Mouse (Mus musculus): Measurements from ENCODE around the gene Phf21b. TPM values are rescaled to one million over a fixed set of nuclear protein-coding genes. Genes with fewer than 3 reads are reported as not detected.

Phf21b gene
- polyA plus RNA-seq, 1 experiment, result 5.1 TPM

GRCm38 (mm10) chr15:84828603-84829002, 27.2 kb downstream of the Phf21b start:
- no peaks in the 10 kb centered on the region for H3K36me3 ChIP-seq (ENCODE audit: control insufficient read depth, insufficient read depth, low read length)
- H3K4me3 ChIP-seq (ENCODE audit: low read depth, low read length), result no peak overlapping the region
- H3K4me1 ChIP-seq (ENCODE audit: control insufficient read depth, insufficient read depth, insufficient read length, low read length), result no peaks in the 10 kb centered on the region; the same call in 1 of the 2 replicates
- H3K27me3 ChIP-seq (ENCODE audit: control insufficient read depth, insufficient read depth, low read length), result no peaks in the 10 kb centered on the region
- TF ChIP-seq CTCF (IDR thresholded peaks at IDR 0.05; ENCODE audit: extremely low read depth, insufficient read length, insufficient replicate concordance, low read depth, low read length) (no peak), POLR2A (IDR thresholded peaks at IDR 0.05; ENCODE audit: low read depth, low read length) (no peak)
- no peak overlapping the region for H3K27ac ChIP-seq (ENCODE audit: insufficient read depth, low read depth, low read length)
- WGBS, result 93% methylated on average over 12 of the region's 12 CpGs

GRCm38 (mm10) chr15:84823086-84823485, 32.8 kb downstream of the Phf21b start:
- TF ChIP-seq POLR2A (IDR thresholded peaks at IDR 0.05; ENCODE audit: low read depth, low read length), result no peak
- TF ChIP-seq CTCF (IDR thresholded peaks at IDR 0.05; ENCODE audit: extremely low read depth, insufficient read length, insufficient replicate concordance, low read depth, low read length), result no peak
- WGBS, result 96% methylated on average over 4 of the region's 4 CpGs

DNA sequence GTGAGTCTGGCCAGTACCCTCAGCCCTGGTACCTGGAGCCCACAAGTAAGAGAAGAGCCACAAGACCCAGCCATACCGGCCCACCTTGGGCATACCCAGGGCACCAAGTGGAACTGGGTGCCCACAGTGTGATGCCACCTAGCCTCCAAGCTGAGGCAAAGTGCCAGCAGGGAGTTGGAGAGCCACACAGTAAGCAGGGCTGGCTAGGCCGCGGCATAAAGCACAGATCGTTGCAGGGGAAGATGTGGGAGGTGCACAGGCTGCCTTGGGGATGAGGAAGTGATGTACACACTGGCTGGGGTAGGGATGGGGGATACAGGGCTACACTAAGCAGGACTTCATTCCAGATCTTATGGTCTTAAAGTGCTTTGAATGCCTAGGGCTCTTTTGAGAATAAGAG, 35.0 kb downstream of the Phf21b start:
- 72% methylated on average over 4 of the region's 4 CpGs for WGBS
- TF ChIP-seq POLR2A (IDR thresholded peaks at IDR 0.05; ENCODE audit: low read depth, low read length), result no peak
- TF ChIP-seq CTCF (IDR thresholded peaks at IDR 0.05; ENCODE audit: extremely low read depth, insufficient read length, insufficient replicate concordance, low read depth, low read length), result no peak
- H3K27me3 ChIP-seq (ENCODE audit: control insufficient read depth, insufficient read depth, low read length), result no peaks in the 10 kb centered on the region
- H3K4me1 ChIP-seq (ENCODE audit: control insufficient read depth, insufficient read depth, insufficient read length, low read length), result no peaks in the 10 kb centered on the region
- no peak overlapping the region for H3K27ac ChIP-seq (ENCODE audit: insufficient read depth, low read depth, low read length)
- H3K4me3 ChIP-seq (ENCODE audit: low read depth, low read length), result no peak overlapping the region
- H3K36me3 ChIP-seq (ENCODE audit: control insufficient read depth, insufficient read depth, low read length), result no peaks in the 10 kb centered on the region

More at GRCm38 (mm10) chr15:84823086-84823485, 32.8 kb downstream of the Phf21b start:
- Histone ChIP-seq H3K4me3 (ENCODE audit: low read depth, low read length) (no peak overlapping the region), H3K27ac (ENCODE audit: insufficient read depth, low read depth, low read length) (no peak overlapping the region), H3K27me3 (ENCODE audit: control insufficient read depth, insufficient read depth, low read length) (no peaks in the 10 kb centered on the region), H3K4me1 (ENCODE audit: control insufficient read depth, insufficient read depth, insufficient read length, low read length) (no peaks in the 10 kb centered on the region), H3K36me3 (ENCODE audit: control insufficient read depth, insufficient read depth, low read length) (no peaks in the 10 kb centered on the region)

- no peak overlapping the region for H3K4me3 ChIP-seq (ENCODE audit: low read depth, low read length)
- TF ChIP-seq POLR2A (IDR thresholded peaks at IDR 0.05; ENCODE audit: low read depth, low read length), result no peak
- H3K27me3 ChIP-seq (ENCODE audit: control insufficient read depth, insufficient read depth, low read length), result no peaks in the 10 kb centered on the region
- 81% methylated on average over 11 of the region's 11 CpGs for WGBS
- H3K36me3 ChIP-seq (ENCODE audit: control insufficient read depth, insufficient read depth, low read length), result no peaks in the 10 kb centered on the region
- H3K27ac ChIP-seq (ENCODE audit: insufficient read depth, low read depth, low read length), result no peak overlapping the region
- H3K4me1 ChIP-seq (ENCODE audit: control insufficient read depth, insufficient read depth, insufficient read length, low read length), result no peaks in the 10 kb centered on the region
These were observed 37.6 kb downstream of the Phf21b start for GRCm38 (mm10) chr15:84818284-84818683.

DNA sequence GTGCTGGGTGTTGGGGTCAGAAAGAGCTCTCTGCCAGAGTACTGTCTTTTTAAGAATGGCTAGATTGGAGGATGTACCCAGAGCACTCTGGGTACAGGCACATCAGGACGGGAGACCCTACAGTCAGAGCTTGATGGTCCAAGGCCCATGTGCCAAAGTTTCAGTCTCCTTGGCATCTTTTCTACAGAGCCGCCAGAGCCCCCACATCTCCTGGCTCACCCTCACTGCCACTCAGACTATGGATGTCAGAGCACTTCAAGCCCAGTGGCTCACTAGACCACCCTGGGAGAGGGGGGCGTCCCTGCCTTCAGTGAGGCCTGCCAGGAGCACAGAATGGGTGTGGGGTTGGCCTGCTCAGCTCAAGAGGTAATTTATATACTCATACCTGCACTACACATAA, 38.3 kb downstream of the Phf21b start:
- TF ChIP-seq CTCF (IDR thresholded peaks at IDR 0.05; ENCODE audit: extremely low read depth, insufficient read length, insufficient replicate concordance, low read depth, low read length) (no peak), POLR2A (IDR thresholded peaks at IDR 0.05; ENCODE audit: low read depth, low read length) (no peak)
- 81% methylated on average over 3 of the region's 3 CpGs for WGBS
- no peaks in the 10 kb centered on the region for H3K4me1 ChIP-seq (ENCODE audit: control insufficient read depth, insufficient read depth, insufficient read length, low read length)
- no peak overlapping the region for H3K27ac ChIP-seq (ENCODE audit: insufficient read depth, low read depth, low read length)
- no peaks in the 10 kb centered on the region for H3K27me3 ChIP-seq (ENCODE audit: control insufficient read depth, insufficient read depth, low read length)
- H3K36me3 ChIP-seq (ENCODE audit: control insufficient read depth, insufficient read depth, low read length), result no peaks in the 10 kb centered on the region
- no peak overlapping the region for H3K4me3 ChIP-seq (ENCODE audit: low read depth, low read length)

DNA sequence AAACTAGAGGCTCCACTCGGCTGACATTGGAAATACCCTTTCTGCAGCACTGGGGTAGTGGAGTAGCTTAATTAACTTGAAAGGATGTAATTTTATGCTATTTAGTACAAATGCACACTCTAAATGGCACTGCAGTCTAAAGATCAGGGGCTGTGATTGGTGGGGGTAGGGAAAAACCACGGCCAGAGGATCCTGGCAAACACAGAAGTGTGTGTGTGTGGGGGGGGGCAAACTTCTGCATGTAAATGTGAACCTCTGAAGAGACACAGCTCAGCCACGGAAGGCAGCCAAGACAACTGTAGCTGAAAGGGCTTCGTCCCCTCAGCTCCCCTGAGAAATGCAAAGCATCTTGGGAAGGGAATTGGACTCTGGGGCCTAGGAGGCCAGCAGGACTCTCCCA, 40.7 kb downstream of the Phf21b start:
- no peaks in the 10 kb centered on the region for H3K27me3 ChIP-seq (ENCODE audit: control insufficient read depth, insufficient read depth, low read length)
- H3K4me3 ChIP-seq (ENCODE audit: low read depth, low read length), result no peak overlapping the region
- 58% methylated on average over 4 of the region's 4 CpGs for WGBS
- no peak overlapping the region for H3K27ac ChIP-seq (ENCODE audit: insufficient read depth, low read depth, low read length)
- TF ChIP-seq CTCF (IDR thresholded peaks at IDR 0.05; ENCODE audit: extremely low read depth, insufficient read length, insufficient replicate concordance, low read depth, low read length) (no peak), POLR2A (IDR thresholded peaks at IDR 0.05; ENCODE audit: low read depth, low read length) (no peak)
- no peaks in the 10 kb centered on the region for H3K36me3 ChIP-seq (ENCODE audit: control insufficient read depth, insufficient read depth, low read length)
- H3K4me1 ChIP-seq (ENCODE audit: control insufficient read depth, insufficient read depth, insufficient read length, low read length), result peaks cover 2% of the 10 kb centered on the region; the same call in 1 of the 2 replicates

DNA sequence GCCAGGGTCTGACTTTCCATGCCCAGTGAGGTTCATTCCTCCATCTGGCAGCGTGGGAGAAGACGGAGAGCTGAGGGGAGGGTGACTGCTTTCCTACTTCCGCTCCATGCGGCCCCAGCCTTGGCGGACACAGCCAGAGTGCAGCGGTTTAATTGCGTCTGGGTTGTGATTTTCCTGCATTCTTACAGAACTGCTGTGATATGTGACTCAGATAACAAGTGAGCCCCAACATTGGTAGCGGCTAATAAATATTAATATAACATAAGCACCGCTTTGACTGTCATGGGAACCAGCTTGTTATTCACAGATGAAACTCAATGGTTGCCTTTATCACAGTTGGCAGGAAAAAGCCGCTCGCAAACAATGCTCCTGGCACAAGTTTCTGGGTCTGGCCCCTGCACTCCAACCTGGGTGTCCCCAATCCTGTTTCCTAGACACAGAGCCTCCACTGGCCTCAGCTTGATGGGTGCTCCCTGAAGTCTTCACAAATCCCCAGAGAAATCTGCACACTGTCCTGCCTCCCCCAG, 43.0 kb downstream of the Phf21b start:
- H3K27ac ChIP-seq (ENCODE audit: insufficient read depth, low read depth, low read length), result no peak overlapping the region
- WGBS, result 42% methylated on average over 11 of the region's 11 CpGs
- H3K4me3 ChIP-seq (ENCODE audit: low read depth, low read length), result no peak overlapping the region
- peaks cover 16% of the 10 kb centered on the region; the same call in 1 of the 2 replicates for H3K4me1 ChIP-seq (ENCODE audit: control insufficient read depth, insufficient read depth, insufficient read length, low read length)
- no peaks in the 10 kb centered on the region for H3K36me3 ChIP-seq (ENCODE audit: control insufficient read depth, insufficient read depth, low read length)
- no peak for TF ChIP-seq CTCF (IDR thresholded peaks at IDR 0.05; ENCODE audit: extremely low read depth, insufficient read length, insufficient replicate concordance, low read depth, low read length)
- no peak for TF ChIP-seq POLR2A (IDR thresholded peaks at IDR 0.05; ENCODE audit: low read depth, low read length)
- H3K27me3 ChIP-seq (ENCODE audit: control insufficient read depth, insufficient read depth, low read length), result no peaks in the 10 kb centered on the region

All from small intestine, adult 2 months (tissue).